Mouse (Mus musculus) heart, postnatal 4 days (tissue): Measurements from ENCODE around the gene Nphs1. TPM values are rescaled to one million over a fixed set of nuclear protein-coding genes. Genes with fewer than 3 reads are reported as not detected.

ENCODE experiments used
- DNase-seq: peaks from one replicate; pipeline ENCODE4 v3.0.0; 2021
- total RNA-seq, 2 experiments: library from RNA; stranded (reverse); gene quantifications; 2 replicates each; pipeline ENCODE4 v1.2.3; 2021

The Nphs1 gene
- total RNA-seq = not detected

GRCm38 (mm10) chr7:30457629-30458330 lies at the start of gene Nphs1, which contains the start of gene Kirrel2:
Gene Nphs1, plus strand, starts transcription at chr7:30458315.
Gene Kirrel2, minus strand, starts transcription at chr7:30457690.
- peak; percentile 19 for DNase-seq

GRCm38 (mm10) chr7:30408639-30409038 lies 49.5 kb upstream of the Nphs1 start:
- no peak for DNase-seq

GRCm38 (mm10) chr7:30409789-30410188 lies 48.3 kb upstream of the Nphs1 start:
- no peak for DNase-seq

- no peak for DNase-seq
Measured at GRCm38 (mm10) chr7:30411023-30411422, 47.1 kb upstream of the Nphs1 start.

GRCm38 (mm10) chr7:30412735-30413147 lies 45.4 kb upstream of the Nphs1 start:
- DNase-seq = no peak

GRCm38 (mm10) chr7:30413596-30413995 lies 44.5 kb upstream of the Nphs1 start, which contains the start of gene Tyrobp:
Gene Tyrobp, plus strand, starts transcription at chr7:30413760.
- DNase-seq = no peak

- no peak for DNase-seq
Measured at GRCm38 (mm10) chr7:30417856-30418255, 40.3 kb upstream of the Nphs1 start.

GRCm38 (mm10) chr7:30419561-30420499 lies 38.3 kb upstream of the Nphs1 start, which contains the start of gene Hcst:
Gene Hcst, minus strand, starts transcription at chr7:30419854.
- no peak for DNase-seq

- no peak for DNase-seq
Measured at GRCm38 (mm10) chr7:30420673-30421072, 37.4 kb upstream of the Nphs1 start.

- peak; percentile 62 for DNase-seq
Measured at GRCm38 (mm10) chr7:30421175-30421889, 36.8 kb upstream of the Nphs1 start, which contains the start of gene Nfkbid. Gene Nfkbid, plus strand, starts transcription at chr7:30421732.

GRCm38 (mm10) chr7:30421890-30422435 lies 36.2 kb upstream of the Nphs1 start:
- peak; percentile 79 for DNase-seq

- DNase-seq = no peak
Measured at GRCm38 (mm10) chr7:30422560-30422959, 35.6 kb upstream of the Nphs1 start.

GRCm38 (mm10) chr7:30423071-30423641 lies 35.0 kb upstream of the Nphs1 start:
- no peak for DNase-seq

- no peak for DNase-seq
Measured at GRCm38 (mm10) chr7:30429327-30429726, 28.8 kb upstream of the Nphs1 start.

GRCm38 (mm10) chr7:30430191-30430590 lies 27.9 kb upstream of the Nphs1 start:
- DNase-seq = no peak

GRCm38 (mm10) chr7:30431793-30432192 lies 26.3 kb upstream of the Nphs1 start:
- DNase-seq = peak; percentile 69

- peak; percentile 78 for DNase-seq
Measured at GRCm38 (mm10) chr7:30434238-30434637, 23.9 kb upstream of the Nphs1 start.

GRCm38 (mm10) chr7:30434701-30435100 lies 23.4 kb upstream of the Nphs1 start:
- DNase-seq = no peak

- no peak for DNase-seq
Measured at GRCm38 (mm10) chr7:30435156-30435555, 23.0 kb upstream of the Nphs1 start.

- DNase-seq = no peak
Measured at GRCm38 (mm10) chr7:30436879-30437278, 21.2 kb upstream of the Nphs1 start.

- DNase-seq = no peak
Measured at GRCm38 (mm10) chr7:30439734-30440133, 18.4 kb upstream of the Nphs1 start.

- DNase-seq = peak; percentile 56
Measured at GRCm38 (mm10) chr7:30440697-30441096, 17.4 kb upstream of the Nphs1 start.
